Mouse (Mus musculus) thymus, adult 2 months (tissue): ENCODE data around the gene Tpk1. TPM values are rescaled to one million over a fixed set of nuclear protein-coding genes. Genes with fewer than 3 reads are reported as not detected.

Experiments used
- DNase-seq: peaks from one replicate; pipeline ENCODE4 v3.0.0; 2021
- H3K27ac ChIP-seq: fragments of 200-500 bp; 2 replicates; pipeline ENCODE4 v1.5.1; 2012; ENCODE audit warnings: low read length, control low read depth; ENCODE audit not compliant: control insufficient read depth, insufficient read depth
- H3K27me3 ChIP-seq: fragments of 200-500 bp; 2 replicates; pipeline ENCODE4 v1.6.1; 2012; ENCODE audit warnings: mild to moderate bottlenecking, low read length, moderate library complexity, mixed read lengths; ENCODE audit not compliant: control insufficient read depth, insufficient read depth
- H3K36me3 ChIP-seq: fragments of 200-500 bp; 2 replicates; pipeline ENCODE4 v1.6.1; 2012; ENCODE audit warnings: mild to moderate bottlenecking, low read length, moderate library complexity; ENCODE audit not compliant: control insufficient read depth, insufficient read depth
- H3K4me1 ChIP-seq: fragments of 200-500 bp; replicated peaks from 2 replicates; pipeline ENCODE4 v1.6.1; 2012; ENCODE audit warnings: low read length; ENCODE audit not compliant: control insufficient read depth, insufficient read depth
- H3K4me3 ChIP-seq: fragments of 200-500 bp; 2 replicates; pipeline ENCODE4 v1.5.1; 2012; ENCODE audit warnings: mild to moderate bottlenecking, low read length, control low read depth, moderate library complexity; ENCODE audit not compliant: control insufficient read depth, insufficient read depth
- CTCF ChIP-seq: fragments of 200-500 bp; IDR thresholded peaks from 2 replicates; pipeline ENCODE4 v1.5.1; 2012; ENCODE audit warnings: mild to moderate bottlenecking, control low read depth, low read length, moderate library complexity, borderline replicate concordance; ENCODE audit not compliant: control insufficient read depth, poor library complexity, insufficient read depth; ENCODE audit errors: extremely low read depth
- POLR2A ChIP-seq: fragments of 200-500 bp; IDR thresholded peaks from 2 replicates; pipeline ENCODE4 v1.6.1; 2012; ENCODE audit warnings: mild to moderate bottlenecking, low read length, control low read depth, moderate library complexity; ENCODE audit not compliant: control insufficient read depth, poor library complexity, insufficient read depth; ENCODE audit errors: extremely low read depth
- WGBS: fragments of 180-500 bp; shearing (Covaris S2); methylation state at CpG from one replicate; pipeline ENCODE4 v1.1.7; 2018; 5-methylcytosine and 5-hydroxymethylcytosine counted together
- polyA plus RNA-seq: library from polyadenylated mRNA; depleted of rRNA; stranded (reverse); fragments of >200 nt; gene quantifications from 2 replicates; pipeline ENCODE4 v1.2.3, GENCODE M21; 2012

Tpk1 gene
- polyA plus RNA-seq, 1 experiment = 3.2 TPM

GRCm38 (mm10) chr6:43462189-43462848 is 203.8 kb downstream of the Tpk1 start:
- H3K4me3 ChIP-seq = no peak overlapping the region
- H3K27ac ChIP-seq = no peak overlapping the region
- no peak for DNase-seq
- no peaks in the 10 kb centered on the region for H3K36me3 ChIP-seq
- WGBS = 85% methylated on average over 2 of the region's 2 CpGs
- TF ChIP-seq CTCF (no peak), POLR2A (no peak)
- H3K4me1 ChIP-seq = no peaks in the 10 kb centered on the region
- no peaks in the 10 kb centered on the region for H3K27me3 ChIP-seq

- no peaks in the 10 kb centered on the region for H3K4me1 ChIP-seq
- WGBS = 94% methylated on average over 2 of the region's 2 CpGs
- no peak for TF ChIP-seq POLR2A
- no peak for TF ChIP-seq CTCF
Measured at GRCm38 (mm10) chr6:43459082-43459481, 207.0 kb downstream of the Tpk1 start.

GRCm38 (mm10) chr6:43457989-43458388 is 208.1 kb downstream of the Tpk1 start:
- no peak for DNase-seq
- WGBS = 94% methylated on average over 2 of the region's 2 CpGs
- no peaks in the 10 kb centered on the region for H3K4me1 ChIP-seq
- H3K27ac ChIP-seq = no peak overlapping the region
- TF ChIP-seq CTCF (no peak), POLR2A (no peak)
- no peak overlapping the region for H3K4me3 ChIP-seq
- H3K27me3 ChIP-seq = no peaks in the 10 kb centered on the region
- no peaks in the 10 kb centered on the region for H3K36me3 ChIP-seq

More at GRCm38 (mm10) chr6:43459082-43459481, 207.0 kb downstream of the Tpk1 start:
- Histone ChIP-seq H3K36me3 (no peaks in the 10 kb centered on the region), H3K27ac (no peak overlapping the region), H3K27me3 (no peaks in the 10 kb centered on the region), H3K4me3 (no peak overlapping the region)
- DNase-seq = no peak

- H3K4me1 ChIP-seq = no peaks in the 10 kb centered on the region; the same call in 1 of the 2 replicates
- WGBS = 57% methylated on average over 2 of the region's 2 CpGs
- TF ChIP-seq CTCF = no peak
- TF ChIP-seq POLR2A = no peak
- H3K27ac ChIP-seq = no peak overlapping the region
- H3K36me3 ChIP-seq = no peaks in the 10 kb centered on the region
- H3K4me3 ChIP-seq = no peak overlapping the region
- H3K27me3 ChIP-seq = no peaks in the 10 kb centered on the region
- DNase-seq = no peak
Measured at GRCm38 (mm10) chr6:43449498-43449897, 216.6 kb downstream of the Tpk1 start.

GRCm38 (mm10) chr6:43445856-43446255 is 220.2 kb downstream of the Tpk1 start:
- no peak for DNase-seq
- TF ChIP-seq POLR2A (no peak), CTCF (no peak)
- Histone ChIP-seq H3K27ac (no peak overlapping the region), H3K27me3 (no peaks in the 10 kb centered on the region), H3K36me3 (no peaks in the 10 kb centered on the region), H3K4me1 (no peaks in the 10 kb centered on the region; the same call in 1 of the 2 replicates), H3K4me3 (no peak overlapping the region)
- 97% methylated on average over 2 of the region's 2 CpGs for WGBS

- Histone ChIP-seq H3K27ac (no peak overlapping the region), H3K4me3 (no peak overlapping the region), H3K4me1 (no peaks in the 10 kb centered on the region), H3K27me3 (no peaks in the 10 kb centered on the region), H3K36me3 (no peaks in the 10 kb centered on the region)
- 93% methylated on average over 3 of the region's 3 CpGs for WGBS
- no peak for DNase-seq
- TF ChIP-seq POLR2A = no peak
- no peak for TF ChIP-seq CTCF
Measured at GRCm38 (mm10) chr6:43442191-43442590, 223.9 kb downstream of the Tpk1 start.
